Mouse (Mus musculus): ENCODE data around the gene Rfx5.

GRCm38 (mm10) chr3:95007706-95008105, 53.8 kb downstream of the Rfx5 start:
- TF ChIP-seq FLI1 (IDR thresholded peaks at IDR 0.05; ENCODE audit: low read length) (no peak), GATA1 (IDR thresholded peaks at IDR 0.05; ENCODE audit: borderline replicate concordance, low read length) (no peak)

Measured in megakaryocyte, embryonic 14.5 days (primary cell).